Mouse (Mus musculus) heart, embryonic 13.5 days (tissue): ENCODE measurements around the gene Tiam2. TPM values are rescaled to one million over a fixed set of nuclear protein-coding genes. Genes with fewer than 3 reads are reported as not detected.
A peak's percentile ranks its signal among the peaks of the same experiment; 100 is the strongest.

Experiments used
- ATAC-seq: fragments of 200-750 bp; cut with Nextera tagmentation; 2 replicates; pipeline ENCODE4 v1.8.0; 2017; ENCODE audit warnings: moderate TSS enrichment; ENCODE audit not compliant: insufficient number of reproducible peaks, low FRiP score, low TSS enrichment; ENCODE audit errors: extremely low read depth
- H3K27ac ChIP-seq: fragments of 300-500 bp; sonication (generic); replicated peaks from 2 replicates; pipeline ENCODE4 v1.5.1; 2015; ENCODE audit warnings: moderate library complexity, mild to moderate bottlenecking, inconsistent platforms
- H3K27me3 ChIP-seq: fragments of 300-500 bp; sonication (generic); replicated peaks from 2 replicates; pipeline ENCODE4 v1.6.1; 2015; ENCODE audit warnings: mild to moderate bottlenecking, inconsistent platforms
- H3K36me3 ChIP-seq: fragments of 300-500 bp; sonication (generic); 2 replicates; pipeline ENCODE4 v1.6.1; 2015; ENCODE audit warnings: mild to moderate bottlenecking, inconsistent platforms
- H3K4me1 ChIP-seq: fragments of 300-500 bp; sonication (generic); 2 replicates; pipeline ENCODE4 v1.6.1; 2015; ENCODE audit warnings: inconsistent platforms
- H3K4me2 ChIP-seq: fragments of 300-500 bp; sonication (generic); 2 replicates; pipeline ENCODE4 v1.6.1; 2015; ENCODE audit warnings: inconsistent platforms, mild to moderate bottlenecking, moderate library complexity
- H3K4me3 ChIP-seq: fragments of 300-500 bp; sonication (generic); 2 replicates; pipeline ENCODE4 v1.5.1; 2015; ENCODE audit warnings: moderate library complexity, mild to moderate bottlenecking, inconsistent platforms
- H3K9ac ChIP-seq: fragments of 300-500 bp; sonication (generic); 2 replicates; pipeline ENCODE4 v1.6.1; 2015; ENCODE audit warnings: inconsistent platforms, mild to moderate bottlenecking, moderate library complexity
- H3K9me3 ChIP-seq: fragments of 300-500 bp; sonication (generic); 2 replicates; pipeline ENCODE4 v1.6.1; 2016; ENCODE audit warnings: inconsistent platforms
- WGBS: fragments of 180-500 bp; shearing (Covaris S2); methylation state at CpG from one replicate; pipeline ENCODE4 v1.1.7; 2015; ENCODE audit warnings: mixed read lengths; 5-methylcytosine and 5-hydroxymethylcytosine counted together
- polyA plus RNA-seq: library from polyadenylated mRNA; unstranded; fragments of >200 nt; fragmentation: Nextera tagmentation; extraction: Ambion mirVana; gene quantifications from 2 replicates; pipeline ENCODE4 v1.2.1, GENCODE M21; 2015

Tiam2 gene
- polyA plus RNA-seq, 1 experiment from 2014 or later: 4.0 TPM

GRCm38 (mm10) chr17:3532254-3532653, 205.9 kb downstream of the Tiam2 start, which contains the start of gene Cldn20:
Gene Cldn20 (plus strand): TSS chr17:3532554.
- Histone ChIP-seq H3K36me3 (peaks cover 14% of the 10 kb centered on the region), H3K9me3 (no peaks in the 10 kb centered on the region), H3K4me2 (no peak within 1 kb of the TSS), H3K4me3 (no peak within 1 kb of the TSS), H3K27me3 (no peaks in the 10 kb centered on the region), H3K9ac (no peak within 1 kb of the TSS), H3K27ac (no peak within 1 kb of the TSS), H3K4me1 (peaks cover 25% of the 10 kb centered on the region)
- 84% methylated on average over 4 of the region's 4 CpGs for whole genome bisulfite sequencing
- ATAC-seq: no peak

- ATAC-seq: no peak
- H3K4me3 ChIP-seq: no peak overlapping the region
- H3K9me3 ChIP-seq: no peaks in the 10 kb centered on the region
- peaks cover 17% of the 10 kb centered on the region for H3K4me1 ChIP-seq
- H3K27me3 ChIP-seq: no peaks in the 10 kb centered on the region
- WGBS: 19% methylated on average over 1 of the region's 1 CpGs
- H3K36me3 ChIP-seq: peaks cover 18% of the 10 kb centered on the region
- no peak overlapping the region for H3K9ac ChIP-seq
- no peak overlapping the region for H3K4me2 ChIP-seq
- no peak overlapping the region for H3K27ac ChIP-seq
These were observed 207.1 kb downstream of the Tiam2 start for GRCm38 (mm10) chr17:3533425-3533824.

- Histone ChIP-seq H3K9ac (no peak overlapping the region), H3K4me3 (no peak overlapping the region), H3K4me1 (no peaks in the 10 kb centered on the region), H3K9me3 (no peaks in the 10 kb centered on the region), H3K36me3 (peaks cover 40% of the 10 kb centered on the region), H3K4me2 (no peak overlapping the region), H3K27me3 (no peaks in the 10 kb centered on the region), H3K27ac (no peak overlapping the region)
- WGBS: 84% methylated on average over 2 of the region's 2 CpGs
- ATAC-seq: no peak
These were observed 213.9 kb downstream of the Tiam2 start for GRCm38 (mm10) chr17:3540304-3540703.

GRCm38 (mm10) chr17:3541033-3541432, 214.7 kb downstream of the Tiam2 start:
- H3K4me1 ChIP-seq: no peaks in the 10 kb centered on the region
- H3K4me3 ChIP-seq: no peak overlapping the region
- H3K27me3 ChIP-seq: no peaks in the 10 kb centered on the region
- H3K27ac ChIP-seq: no peak overlapping the region
- peaks cover 37% of the 10 kb centered on the region for H3K36me3 ChIP-seq
- no peak overlapping the region for H3K4me2 ChIP-seq
- H3K9me3 ChIP-seq: no peaks in the 10 kb centered on the region
- no peak overlapping the region for H3K9ac ChIP-seq
- no peak for ATAC-seq
- 70% methylated on average over 5 of the region's 5 CpGs for WGBS

- Histone ChIP-seq H3K4me1 (no peaks in the 10 kb centered on the region), H3K4me3 (no peak overlapping the region), H3K9ac (no peak overlapping the region), H3K9me3 (no peaks in the 10 kb centered on the region), H3K36me3 (peaks cover 18% of the 10 kb centered on the region), H3K27ac (no peak overlapping the region), H3K27me3 (no peaks in the 10 kb centered on the region), H3K4me2 (no peak overlapping the region)
- ATAC-seq: no peak
- 62% methylated on average over 7 of the region's 7 CpGs for WGBS
These were observed 221.4 kb downstream of the Tiam2 start for GRCm38 (mm10) chr17:3547725-3548124.

- H3K4me3 ChIP-seq: peak overlapping the region; percentile 67
- H3K4me1 ChIP-seq: peaks cover 22% of the 10 kb centered on the region
- H3K27ac ChIP-seq: 0 out of 2 replicates have a peak overlapping the region, but pooled peaks have one; percentile 86
- H3K36me3 ChIP-seq: peaks cover 20% of the 10 kb centered on the region
- H3K27me3 ChIP-seq: no peaks in the 10 kb centered on the region
- WGBS: 37% methylated on average over 1 of the region's 1 CpGs
- no peak overlapping the region for H3K9ac ChIP-seq
- peak overlapping the region; percentile 72 for H3K4me2 ChIP-seq
- no peaks in the 10 kb centered on the region for H3K9me3 ChIP-seq
- ATAC-seq: no peak
These were observed 229.9 kb downstream of the Tiam2 start for GRCm38 (mm10) chr17:3556251-3556650.

GRCm38 (mm10) chr17:3557331-3558311, 231.2 kb downstream of the Tiam2 start, which contains the start of gene Tfb1m:
Gene Tfb1m (minus strand): TSS chr17:3557781.
- under 1% methylated on average over 60 of the region's 60 CpGs for WGBS
- H3K27me3 ChIP-seq: no peaks in the 10 kb centered on the region
- ATAC-seq: peak; percentile 99

GRCm38 (mm10) chr17:3558356-3558870, 232.0 kb downstream of the Tiam2 start:
- no peak for ATAC-seq
- H3K27ac ChIP-seq: peak overlapping the region; percentile 84
- no peaks in the 10 kb centered on the region for H3K9me3 ChIP-seq
- 74% methylated on average over 9 of the region's 9 CpGs for WGBS
- H3K36me3 ChIP-seq: peaks cover 7% of the 10 kb centered on the region
- H3K4me2 ChIP-seq: peak overlapping the region; percentile 72
- no peaks in the 10 kb centered on the region for H3K27me3 ChIP-seq
- peaks cover 22% of the 10 kb centered on the region for H3K4me1 ChIP-seq
- H3K4me3 ChIP-seq: peak overlapping the region; percentile 67
- peak overlapping the region; percentile 75 for H3K9ac ChIP-seq

More at GRCm38 (mm10) chr17:3557331-3558311, 231.2 kb downstream of the Tiam2 start, which contains the start of gene Tfb1m:
- peak within 1 kb of the TSS; percentile 72 for H3K4me2 ChIP-seq
- peak within 1 kb of the TSS; percentile 86 for H3K27ac ChIP-seq
- H3K36me3 ChIP-seq: peaks cover 12% of the 10 kb centered on the region
- H3K4me1 ChIP-seq: peaks cover 22% of the 10 kb centered on the region
- H3K9ac ChIP-seq: peak within 1 kb of the TSS; percentile 82
- no peaks in the 10 kb centered on the region for H3K9me3 ChIP-seq
- H3K4me3 ChIP-seq: peak within 1 kb of the TSS; percentile 67

- Histone ChIP-seq H3K4me3 (no peak overlapping the region), H3K27me3 (no peaks in the 10 kb centered on the region), H3K9me3 (no peaks in the 10 kb centered on the region), H3K27ac (no peak overlapping the region), H3K4me2 (no peak overlapping the region), H3K4me1 (peaks cover 22% of the 10 kb centered on the region), H3K36me3 (no peaks in the 10 kb centered on the region), H3K9ac (no peak overlapping the region)
- 62% methylated on average over 3 of the region's 3 CpGs for WGBS
- no peak for ATAC-seq
These were observed 234.2 kb downstream of the Tiam2 start for GRCm38 (mm10) chr17:3560534-3560933.

GRCm38 (mm10) chr17:3562405-3562804, 236.0 kb downstream of the Tiam2 start:
- WGBS: 39% methylated on average over 8 of the region's 8 CpGs
- Histone ChIP-seq H3K9ac (no peak overlapping the region), H3K27me3 (no peaks in the 10 kb centered on the region), H3K36me3 (no peaks in the 10 kb centered on the region), H3K4me1 (peaks cover 8% of the 10 kb centered on the region), H3K27ac (no peak overlapping the region), H3K4me2 (no peak overlapping the region), H3K4me3 (no peak overlapping the region), H3K9me3 (no peaks in the 10 kb centered on the region)
- ATAC-seq: no peak

GRCm38 (mm10) chr17:3570876-3571275, 244.5 kb downstream of the Tiam2 start:
- H3K4me2 ChIP-seq: peak overlapping the region; percentile 61
- H3K27me3 ChIP-seq: no peaks in the 10 kb centered on the region
- H3K4me3 ChIP-seq: peak overlapping the region; percentile 25; the same call in 1 of the 2 replicates
- H3K9me3 ChIP-seq: no peaks in the 10 kb centered on the region
- H3K36me3 ChIP-seq: no peaks in the 10 kb centered on the region
- ATAC-seq: no peak
- 6% methylated on average over 12 of the region's 12 CpGs for WGBS
- peak overlapping the region; percentile 70 for H3K9ac ChIP-seq
- no peak overlapping the region for H3K27ac ChIP-seq
- no peaks in the 10 kb centered on the region; the same call in 1 of the 2 replicates for H3K4me1 ChIP-seq
